Mouse (Mus musculus): ENCODE results near the gene Rcan3.

- TF ChIP-seq POLR2A (IDR thresholded peaks at IDR 0.05; ENCODE audit: insufficient read length, low read depth) (no peak), MYOG (IDR thresholded peaks at IDR 0.05; ENCODE audit: control insufficient read depth in 1 of 3, insufficient read depth in 1 of 3, insufficient read length in 2 of 3, low read depth in 2 of 3) (no peak), E2F4 (IDR thresholded peaks at IDR 0.05; ENCODE audit: insufficient read depth) (no peak)
Observed at GRCm38 (mm10) chr4:135437924-135438323, 4.3 kb upstream of the Rcan3 start.
